Mouse (Mus musculus) hindbrain, embryonic 10.5 days (tissue): ENCODE measurements at regions not wholly inside any gene's neighbourhood (a gene's known extent, or its start where the extent isn't known, plus 50 kb on each side); places are given as distances from the start of the nearest gene placed in this dataset.
A peak's percentile ranks its signal among the peaks of the same experiment; 100 is the strongest.

Experiments
- DNase-seq: peaks from one replicate; pipeline ENCODE4 v3.0.0-alpha.2; 2017; ENCODE audit warnings: low spot score
- H3K27ac ChIP-seq: fragments of 300-500 bp; sonication (generic); 2 replicates; pipeline ENCODE4 v1.5.1; 2016; ENCODE audit warnings: mild to moderate bottlenecking, moderate library complexity
- H3K27me3 ChIP-seq: fragments of 300-500 bp; sonication (generic); 2 replicates; pipeline ENCODE4 v1.6.1; 2016; ENCODE audit warnings: mild to moderate bottlenecking; ENCODE audit not compliant: poor library complexity, insufficient read depth, severe bottlenecking
- H3K36me3 ChIP-seq: fragments of 300-500 bp; sonication (generic); 2 replicates; pipeline ENCODE4 v1.6.1; 2016; ENCODE audit warnings: mild to moderate bottlenecking, moderate library complexity
- H3K4me1 ChIP-seq: fragments of 300-500 bp; sonication (generic); replicated peaks from 2 replicates; pipeline ENCODE4 v1.6.1; 2016; ENCODE audit warnings: mild to moderate bottlenecking
- H3K4me3 ChIP-seq: fragments of 300-500 bp; sonication (generic); 2 replicates; pipeline ENCODE4 v1.5.1; 2016; ENCODE audit warnings: mild to moderate bottlenecking, moderate library complexity
- H3K9me3 ChIP-seq: fragments of 300-500 bp; sonication (generic); 2 replicates; pipeline ENCODE4 v1.6.1; 2016; ENCODE audit warnings: mild to moderate bottlenecking, moderate library complexity
- WGBS: fragments of 180-500 bp; shearing (Covaris S2); methylation state at CpG from one replicate; pipeline ENCODE4 v1.1.7; 2016; 5-methylcytosine and 5-hydroxymethylcytosine counted together

DNA sequence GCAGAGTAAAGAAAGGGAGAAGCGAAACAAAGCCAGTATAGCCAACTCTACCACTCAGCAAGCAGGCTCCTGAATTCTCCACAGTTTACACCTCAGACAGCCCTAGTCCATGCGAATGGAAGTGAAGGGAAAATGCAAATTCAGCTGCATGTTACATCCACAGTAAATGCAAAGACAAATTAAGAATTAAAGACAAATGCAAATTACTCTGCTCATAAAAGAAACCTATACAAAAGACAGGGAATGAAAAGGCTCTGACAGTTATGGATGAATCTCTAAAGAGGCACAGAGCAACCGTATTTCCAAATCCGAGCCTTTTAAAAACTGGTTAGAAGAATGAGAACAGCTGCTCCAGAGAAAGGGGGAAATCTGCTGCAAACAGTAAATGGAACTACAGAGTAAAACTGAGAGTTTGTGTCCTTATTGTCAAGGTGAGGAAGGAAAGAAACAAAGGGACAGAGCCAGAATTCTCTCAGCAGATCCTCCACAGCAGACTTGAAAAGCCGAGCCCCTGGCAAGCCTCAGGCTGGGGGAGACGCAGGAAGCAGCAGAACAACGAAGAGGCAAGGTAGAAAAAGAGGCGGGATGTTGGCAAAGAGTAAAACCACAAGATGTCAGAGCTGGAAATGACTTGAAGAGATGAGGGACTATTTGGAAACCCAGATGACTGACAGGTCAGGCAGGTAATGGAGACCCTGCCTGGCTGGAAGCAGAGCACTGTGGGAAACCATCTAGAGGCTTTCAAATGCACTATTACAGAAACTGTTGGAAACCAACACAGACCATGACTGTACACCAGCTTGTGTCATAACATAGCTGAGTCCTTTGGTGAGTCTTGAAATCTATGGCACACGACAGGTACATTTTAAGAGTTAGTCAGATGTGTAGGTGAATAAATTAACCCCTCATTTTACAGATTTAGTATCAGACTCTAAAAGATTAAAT is 184.5 kb upstream of the Acvr2a start:
- H3K27me3 ChIP-seq, result no peaks in the 10 kb centered on the region
- 54% methylated on average over 9 of the region's 9 CpGs for WGBS
- H3K36me3 ChIP-seq, result no peaks in the 10 kb centered on the region
- H3K27ac ChIP-seq, result peak overlapping the region; percentile 75
- peak; percentile 7 for DNase-seq
- peaks cover 28% of the 10 kb centered on the region for H3K4me1 ChIP-seq
- H3K4me3 ChIP-seq, result no peak overlapping the region
- H3K9me3 ChIP-seq, result no peaks in the 10 kb centered on the region

DNA sequence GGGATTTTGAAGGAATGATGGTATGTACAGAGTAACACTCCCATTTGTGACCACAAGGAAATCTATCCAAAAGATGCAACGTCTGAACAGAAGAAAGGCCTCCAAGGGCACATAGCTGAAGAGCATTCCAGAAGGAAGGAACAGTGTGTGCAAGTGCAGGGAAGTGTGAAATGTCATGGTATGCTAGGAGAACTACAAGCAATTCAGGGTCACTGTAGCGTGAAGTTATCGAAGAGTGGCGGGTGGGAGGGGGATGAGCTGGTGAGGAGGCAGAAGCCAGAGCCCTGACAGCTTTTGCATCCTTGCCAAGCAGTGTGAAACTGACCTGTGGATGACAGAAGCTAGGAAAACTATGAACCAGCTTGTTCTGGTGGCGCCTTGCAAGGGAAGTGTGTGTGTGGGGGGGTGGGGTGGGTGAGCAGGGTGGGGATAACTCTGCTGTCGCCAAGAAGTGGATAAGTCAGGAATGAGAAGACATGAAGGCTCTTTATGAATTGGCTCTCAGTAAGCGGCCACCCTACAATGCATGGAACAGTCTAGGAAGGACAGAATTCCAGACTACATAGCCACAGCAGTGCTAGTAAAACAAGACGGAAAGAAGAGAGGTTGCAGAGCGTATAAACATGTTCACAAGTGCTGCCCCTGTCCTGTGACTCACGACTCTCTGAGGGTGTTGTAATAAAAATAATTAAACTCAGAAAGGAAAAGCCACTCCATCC is 179.3 kb upstream of the Acvr2a start:
- H3K27ac ChIP-seq, result peak overlapping the region; percentile 59
- no peaks in the 10 kb centered on the region for H3K27me3 ChIP-seq
- 56% methylated on average over 10 of the region's 10 CpGs for WGBS
- H3K9me3 ChIP-seq, result no peaks in the 10 kb centered on the region
- no peak overlapping the region for H3K4me3 ChIP-seq
- H3K4me1 ChIP-seq, result peaks cover 23% of the 10 kb centered on the region
- no peaks in the 10 kb centered on the region for H3K36me3 ChIP-seq
- peak; percentile 54 for DNase-seq

DNA sequence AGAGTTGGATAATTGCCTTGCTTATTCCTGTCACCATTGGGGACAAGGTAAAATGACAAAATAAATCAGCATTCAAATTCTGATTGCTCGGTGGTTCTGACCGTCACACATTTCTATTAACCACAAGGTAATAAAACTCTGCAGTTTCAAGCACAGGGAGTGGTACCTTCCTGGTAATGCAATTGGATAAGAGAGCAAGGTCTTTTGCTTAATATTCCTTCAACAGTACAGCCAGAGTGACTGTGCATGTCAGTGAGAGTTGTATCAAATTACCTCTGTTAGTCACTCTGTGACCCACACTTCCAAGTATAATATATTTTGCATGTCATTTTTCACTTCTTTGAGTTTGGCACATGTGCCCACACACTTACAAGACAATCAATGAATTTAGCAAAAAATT is 177.8 kb upstream of the Acvr2a start:
- H3K4me3 ChIP-seq, result no peak overlapping the region
- H3K4me1 ChIP-seq, result peaks cover 21% of the 10 kb centered on the region
- no peaks in the 10 kb centered on the region for H3K27me3 ChIP-seq
- no peak overlapping the region for H3K27ac ChIP-seq
- 86% methylated on average over 2 of the region's 2 CpGs for WGBS
- no peaks in the 10 kb centered on the region for H3K9me3 ChIP-seq
- no peaks in the 10 kb centered on the region for H3K36me3 ChIP-seq
- no peak for DNase-seq

DNA sequence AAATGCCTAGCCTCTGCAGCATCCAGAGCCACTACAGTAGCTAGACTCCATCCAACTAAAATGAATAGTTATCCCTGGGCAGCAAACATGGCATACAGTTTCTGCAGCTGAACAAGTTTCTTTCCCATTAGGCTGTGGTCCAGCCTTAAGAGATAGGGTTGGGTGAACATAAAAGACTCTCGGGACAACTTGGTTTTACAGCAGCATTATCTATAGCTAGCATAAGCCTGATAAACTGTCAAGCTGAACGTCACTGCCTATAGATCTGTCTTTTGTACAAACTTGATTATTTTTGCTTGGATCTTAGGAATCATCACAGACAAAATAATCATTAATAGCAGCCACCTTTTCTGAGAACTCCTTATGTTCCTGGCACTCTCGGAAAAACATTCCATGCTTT is 169.8 kb upstream of the Acvr2a start:
- Histone ChIP-seq H3K4me1 (no peaks in the 10 kb centered on the region), H3K9me3 (no peaks in the 10 kb centered on the region), H3K4me3 (no peak overlapping the region), H3K27ac (no peak overlapping the region), H3K36me3 (no peaks in the 10 kb centered on the region), H3K27me3 (no peaks in the 10 kb centered on the region)
- 88% methylated on average over 3 of the region's 3 CpGs for WGBS
- no peak for DNase-seq

DNA sequence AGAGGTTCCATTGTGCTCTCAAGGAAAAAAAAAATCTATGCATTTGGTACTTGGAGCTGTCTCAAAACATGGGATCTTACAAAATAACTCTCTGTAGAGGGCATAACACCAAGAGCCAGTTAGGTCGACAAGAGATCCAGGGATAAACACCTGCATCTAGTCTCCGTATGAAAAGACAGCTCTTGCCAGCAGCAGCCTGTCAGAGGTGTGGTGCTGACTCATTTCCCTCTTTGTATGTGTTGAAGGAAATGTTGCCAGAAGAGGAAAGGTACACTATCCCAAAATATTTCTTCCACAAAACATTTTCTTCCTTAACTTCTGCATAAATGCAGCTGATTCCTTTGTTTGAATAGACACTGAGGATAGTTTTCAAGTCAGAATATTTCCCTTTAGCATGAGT is 163.6 kb upstream of the Acvr2a start:
- Histone ChIP-seq H3K27me3 (no peaks in the 10 kb centered on the region), H3K4me1 (no peaks in the 10 kb centered on the region), H3K4me3 (no peak overlapping the region), H3K27ac (no peak overlapping the region), H3K36me3 (no peaks in the 10 kb centered on the region), H3K9me3 (no peaks in the 10 kb centered on the region)
- WGBS, result 73% methylated on average over 2 of the region's 2 CpGs
- DNase-seq, result no peak

DNA sequence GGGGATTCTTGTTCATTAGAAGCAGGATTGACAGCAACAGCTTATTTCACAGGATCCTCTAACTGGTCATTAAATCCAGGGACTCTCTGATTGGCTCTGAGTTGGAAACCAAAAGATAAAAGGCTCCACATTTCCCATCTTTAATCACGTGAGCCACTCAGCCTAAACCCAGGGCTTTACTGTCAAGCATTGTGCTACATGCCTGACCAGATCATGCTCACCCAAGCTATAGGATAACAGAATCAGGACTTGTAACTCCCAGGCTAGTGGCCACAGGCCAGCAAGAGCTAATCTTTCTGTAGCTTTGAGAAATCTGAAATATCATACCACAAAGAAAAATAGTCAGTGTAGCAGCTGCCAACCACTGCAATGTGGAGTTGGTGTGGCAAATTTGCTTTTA is 152.7 kb upstream of the Acvr2a start:
- Histone ChIP-seq H3K9me3 (no peaks in the 10 kb centered on the region), H3K27ac (no peak overlapping the region), H3K27me3 (no peaks in the 10 kb centered on the region), H3K4me3 (no peak overlapping the region), H3K4me1 (0 out of 2 replicates have a peak, but pooled peaks cover 3% of the 10 kb centered on the region), H3K36me3 (no peaks in the 10 kb centered on the region)
- DNase-seq, result no peak
- 69% methylated on average over 1 of the region's 1 CpGs for WGBS

DNA sequence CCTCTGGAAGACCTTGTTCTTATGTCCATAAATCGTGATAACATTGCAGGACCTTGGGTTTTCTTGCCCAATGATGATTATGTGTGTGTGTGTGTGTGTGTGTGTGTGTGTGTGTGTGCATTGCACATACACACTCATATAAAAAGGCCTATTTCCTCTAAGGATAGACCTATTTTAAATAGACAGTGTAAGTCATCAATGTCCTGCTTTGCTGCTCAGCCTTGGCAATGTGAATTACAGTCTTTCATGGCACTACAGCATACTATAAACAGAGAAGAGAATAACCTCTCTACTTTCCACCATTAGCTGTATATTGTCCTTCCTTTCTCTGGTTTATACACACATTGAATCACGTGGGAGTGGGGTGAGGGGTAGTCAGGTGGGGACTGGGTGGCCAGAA is 148.8 kb upstream of the Acvr2a start:
- 77% methylated on average over 2 of the region's 2 CpGs for WGBS
- H3K36me3 ChIP-seq, result no peaks in the 10 kb centered on the region

DNA sequence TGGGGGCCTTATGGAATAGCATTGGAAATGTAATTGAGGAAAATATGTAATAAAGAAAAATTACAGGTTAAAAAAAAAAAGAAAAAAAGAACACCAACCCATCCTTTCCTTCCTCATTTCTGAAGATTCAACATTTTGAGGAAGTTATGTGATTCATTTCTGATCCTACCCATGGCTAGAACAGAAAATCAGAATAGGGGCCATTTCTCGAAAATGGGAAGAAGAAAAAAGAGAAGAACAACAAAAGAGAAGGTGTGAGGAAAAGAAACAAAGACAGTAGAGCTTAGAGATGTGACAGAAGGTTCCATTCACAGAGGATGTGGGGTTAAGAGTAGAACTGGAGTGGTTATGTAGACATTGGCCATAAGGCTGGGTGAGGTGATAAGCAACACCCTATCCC is 124.8 kb upstream of the Acvr2a start:
- Histone ChIP-seq H3K9me3 (no peaks in the 10 kb centered on the region), H3K36me3 (no peaks in the 10 kb centered on the region), H3K27ac (no peak overlapping the region), H3K4me3 (no peak overlapping the region), H3K4me1 (no peaks in the 10 kb centered on the region), H3K27me3 (no peaks in the 10 kb centered on the region)
- WGBS, result 79% methylated on average over 1 of the region's 1 CpGs
- DNase-seq, result no peak

More for the DNA sequence above, 148.8 kb upstream of the Acvr2a start:
- Histone ChIP-seq H3K9me3 (0 out of 2 replicates have a peak, but pooled peaks cover under 1% of the 10 kb centered on the region), H3K27me3 (no peaks in the 10 kb centered on the region), H3K4me1 (no peaks in the 10 kb centered on the region), H3K4me3 (no peak overlapping the region), H3K27ac (no peak overlapping the region)
- no peak for DNase-seq

DNA sequence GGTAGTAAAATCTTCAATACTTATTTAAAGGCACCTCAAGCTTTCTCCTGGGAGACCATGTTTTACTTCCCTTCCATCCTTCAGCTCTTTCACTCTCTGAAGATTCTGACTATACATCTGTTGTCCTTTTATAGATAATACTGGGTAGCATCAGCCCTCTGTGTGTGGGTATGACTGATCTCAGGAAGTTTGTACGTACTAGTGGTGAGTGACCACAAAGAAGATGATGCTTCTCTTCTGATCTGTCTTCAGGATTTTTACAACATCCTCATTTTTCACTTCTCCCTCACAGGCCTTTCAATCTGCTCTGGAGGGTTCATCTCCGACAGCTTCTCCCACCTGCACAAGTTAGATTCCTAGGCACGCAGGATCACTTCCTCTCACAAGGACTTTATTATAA is 119.4 kb upstream of the Acvr2a start:
- Histone ChIP-seq H3K4me3 (no peak overlapping the region), H3K27me3 (no peaks in the 10 kb centered on the region), H3K9me3 (no peaks in the 10 kb centered on the region), H3K4me1 (no peaks in the 10 kb centered on the region), H3K36me3 (no peaks in the 10 kb centered on the region), H3K27ac (no peak overlapping the region)
- WGBS, result 94% methylated on average over 3 of the region's 3 CpGs
- no peak for DNase-seq

DNA sequence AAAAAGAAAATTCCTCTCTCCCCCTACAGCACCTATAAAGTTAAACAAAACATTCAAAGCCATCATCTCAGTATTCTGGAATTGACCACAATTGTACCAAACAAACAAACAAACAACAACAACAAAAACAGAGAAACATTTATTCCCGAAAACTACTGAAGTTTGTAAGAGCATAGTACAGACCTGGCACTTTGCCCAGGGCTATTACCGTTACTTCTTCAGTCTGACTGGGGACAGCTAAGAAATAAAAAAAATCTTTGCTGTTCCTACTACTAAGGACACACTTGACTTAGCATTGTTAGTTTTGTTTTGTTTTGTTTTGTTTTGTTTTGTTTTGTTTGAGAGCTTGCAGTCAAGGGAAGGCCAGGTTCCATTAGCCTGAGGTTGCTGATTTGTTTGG is 113.0 kb upstream of the Acvr2a start:
- Histone ChIP-seq H3K4me1 (peaks cover 9% of the 10 kb centered on the region; the same call in 1 of the 2 replicates), H3K9me3 (no peaks in the 10 kb centered on the region), H3K4me3 (no peak overlapping the region), H3K36me3 (no peaks in the 10 kb centered on the region), H3K27me3 (no peaks in the 10 kb centered on the region), H3K27ac (no peak overlapping the region)
- DNase-seq, result no peak
- 89% methylated on average over 2 of the region's 2 CpGs for WGBS

DNA sequence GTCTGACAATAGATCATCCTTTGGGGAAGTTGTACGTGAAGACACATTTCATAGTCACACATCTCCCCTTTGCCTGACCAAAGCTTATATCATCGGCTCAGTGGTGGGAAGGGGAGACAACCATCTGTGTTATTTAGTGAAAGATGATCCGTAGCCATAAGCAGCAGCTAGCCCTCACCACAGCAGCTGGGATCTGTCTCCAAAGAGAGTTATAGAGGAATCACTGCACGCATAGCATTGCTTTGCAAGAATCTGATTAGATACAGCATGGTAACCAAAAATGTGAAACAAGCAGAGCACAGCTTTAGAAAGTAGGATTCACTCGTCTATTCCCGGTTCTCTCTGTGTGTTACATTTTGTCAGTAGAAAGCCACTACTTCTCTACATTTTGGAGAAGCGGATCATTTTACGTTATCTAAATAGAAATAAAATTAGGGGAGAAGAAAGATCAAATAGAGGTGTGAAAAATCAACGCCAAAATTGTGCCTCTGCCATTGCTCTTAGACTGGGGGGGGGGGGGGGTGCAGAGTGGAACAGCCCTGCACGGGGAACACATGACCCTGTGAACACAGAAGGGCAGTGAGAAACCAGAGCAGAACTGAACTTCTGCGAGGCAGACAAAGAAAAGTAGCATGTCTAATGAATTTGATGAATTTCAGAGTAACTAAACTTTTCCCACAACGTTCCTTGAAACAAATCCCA is 108.7 kb upstream of the Acvr2a start:
- Histone ChIP-seq H3K9me3 (no peaks in the 10 kb centered on the region), H3K4me3 (no peak overlapping the region), H3K27me3 (no peaks in the 10 kb centered on the region), H3K27ac (no peak overlapping the region), H3K4me1 (peaks cover 14% of the 10 kb centered on the region), H3K36me3 (no peaks in the 10 kb centered on the region)
- WGBS, result 64% methylated on average over 12 of the region's 12 CpGs
- DNase-seq, result no peak

DNA sequence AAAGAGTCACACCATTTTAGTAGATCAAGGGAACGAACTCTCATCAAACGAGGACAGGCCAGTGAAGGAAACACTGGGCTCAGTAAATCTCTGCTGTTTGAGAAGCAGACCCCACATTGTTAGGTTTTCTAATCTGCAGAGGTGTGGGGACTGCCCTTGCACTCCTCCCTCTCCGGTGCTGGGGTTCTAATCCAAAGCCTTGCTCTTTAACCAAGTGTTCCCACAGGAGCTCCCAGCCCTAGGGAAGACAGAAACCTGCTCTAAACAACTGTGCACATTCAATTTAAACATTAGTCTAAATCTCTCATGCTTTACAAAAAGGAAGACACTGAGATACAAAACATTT is 108.1 kb upstream of the Acvr2a start:
- 76% methylated on average over 3 of the region's 3 CpGs for WGBS

DNA sequence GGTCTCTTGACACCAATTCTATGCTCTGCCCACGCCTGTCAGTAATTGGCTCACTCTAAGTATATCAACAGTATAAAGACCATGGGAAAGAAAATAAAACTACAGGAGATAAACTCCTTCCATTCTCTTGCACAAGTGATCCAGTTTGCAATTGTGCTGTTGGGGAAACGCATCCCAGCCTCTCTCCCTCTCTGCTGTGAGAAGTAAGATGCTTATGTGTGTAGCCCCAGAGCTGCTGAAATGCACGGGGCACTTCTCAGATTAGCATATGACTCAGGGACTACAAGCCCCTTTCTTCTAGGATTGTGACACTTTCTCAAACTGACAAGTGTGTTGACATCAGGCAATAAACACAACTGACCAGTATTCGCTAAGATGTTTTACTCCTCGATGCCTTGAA is 107.7 kb upstream of the Acvr2a start:
- Histone ChIP-seq H3K9me3 (no peaks in the 10 kb centered on the region), H3K27ac (no peak overlapping the region), H3K4me3 (no peak overlapping the region), H3K4me1 (peaks cover 14% of the 10 kb centered on the region), H3K27me3 (no peaks in the 10 kb centered on the region), H3K36me3 (no peaks in the 10 kb centered on the region)
- 48% methylated on average over 5 of the region's 5 CpGs for WGBS
- no peak for DNase-seq

More for the DNA sequence above, 108.1 kb upstream of the Acvr2a start:
- Histone ChIP-seq H3K36me3 (no peaks in the 10 kb centered on the region), H3K4me3 (no peak overlapping the region), H3K27me3 (no peaks in the 10 kb centered on the region), H3K27ac (no peak overlapping the region), H3K9me3 (no peaks in the 10 kb centered on the region), H3K4me1 (peaks cover 14% of the 10 kb centered on the region)
- no peak for DNase-seq
